Mouse (Mus musculus): ENCODE data around the gene Spg7. TPM values are rescaled to one million over a fixed set of nuclear protein-coding genes. Genes with fewer than 3 reads are reported as not detected.

Gene Spg7
- total and polyA plus RNA-seq, 2 experiments from 2014 or later = 65.1 to 83.1 TPM

DNA sequence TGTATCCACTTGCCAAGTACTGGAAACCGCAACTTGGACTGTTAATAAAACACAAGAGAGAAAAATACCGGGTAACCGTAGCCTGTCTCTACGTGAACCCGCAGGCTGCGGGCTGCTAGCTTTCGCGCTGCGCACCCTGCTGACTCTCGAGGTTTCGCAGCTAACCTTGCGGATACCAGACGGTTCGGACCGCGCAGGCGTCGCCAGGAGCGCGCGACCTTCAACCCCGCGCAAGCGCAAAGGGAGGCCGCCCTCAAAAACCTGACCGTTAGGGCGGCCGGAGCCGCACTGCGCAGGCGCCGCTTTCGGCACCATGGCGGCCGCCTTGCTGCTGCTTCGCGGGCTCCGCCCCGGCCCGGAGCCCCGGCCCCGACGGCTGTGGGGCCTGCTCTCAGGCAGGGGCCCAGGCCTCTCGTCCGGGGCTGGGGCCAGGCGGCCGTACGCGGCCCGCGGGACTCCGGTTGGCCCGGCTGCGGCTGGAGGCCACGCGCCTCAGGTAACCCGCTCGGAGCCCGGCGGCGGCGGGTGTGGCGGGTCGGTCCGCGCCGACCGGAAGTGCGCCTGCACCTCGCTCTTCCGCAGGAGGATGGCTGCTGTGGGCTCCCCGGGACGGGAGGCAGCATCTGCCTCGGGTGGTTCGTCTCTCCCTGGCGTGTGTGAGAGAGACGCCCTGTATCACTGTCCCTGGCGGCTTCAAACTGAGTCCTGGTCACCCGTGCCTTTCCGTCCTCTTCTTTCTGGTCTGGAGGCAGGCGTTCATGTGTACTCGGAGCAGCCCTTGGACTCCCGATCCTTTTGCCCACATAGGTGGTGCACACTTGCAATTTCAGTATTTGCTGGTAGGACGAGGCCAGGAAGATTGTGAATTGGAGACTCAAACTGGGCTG is 2.7 kb downstream of the Spg7 start:
- Histone ChIP-seq H3K27me3 (ENCODE audit: control insufficient read depth, insufficient read depth, low read length) (no peaks in the 10 kb centered on the region), H3K4me2 (ENCODE audit: low read depth, low read length) (peak overlapping the region; percentile 85), H3K4me3 (ENCODE audit: low read depth, low read length) (peak overlapping the region; percentile 87), H3K9ac (replicated peaks; ENCODE audit: low read depth, low read length) (peak overlapping the region; percentile 87), H3K4me1 (ENCODE audit: control insufficient read depth, insufficient read depth) (peaks cover 9% of the 10 kb centered on the region; the same call in 1 of the 2 replicates), H3K27ac (ENCODE audit: low read depth) (peak overlapping the region; percentile 88), H3K36me3 (replicated peaks; ENCODE audit: control insufficient read depth, insufficient read depth, low read length) (peaks cover 16% of the 10 kb centered on the region), H3K9me3 (replicated peaks; ENCODE audit: control insufficient read depth, low read length) (no peaks in the 10 kb centered on the region)
- under 1% methylated on average over 60 of the region's 84 CpGs for WGBS
- ATAC-seq (ENCODE audit: insufficient read depth, low read depth) (peak; percentile 99), DNase-seq (ENCODE audit: low spot score) (peak; percentile 96)
- TF ChIP-seq CTCF (IDR thresholded peaks at IDR 0.05; ENCODE audit: low read depth) (peak; percentile 56), EP300 (IDR thresholded peaks at IDR 0.05; ENCODE audit: low read depth) (0 out of 2 replicates have a peak, but pooled peaks have one; percentile 46)

DNA sequence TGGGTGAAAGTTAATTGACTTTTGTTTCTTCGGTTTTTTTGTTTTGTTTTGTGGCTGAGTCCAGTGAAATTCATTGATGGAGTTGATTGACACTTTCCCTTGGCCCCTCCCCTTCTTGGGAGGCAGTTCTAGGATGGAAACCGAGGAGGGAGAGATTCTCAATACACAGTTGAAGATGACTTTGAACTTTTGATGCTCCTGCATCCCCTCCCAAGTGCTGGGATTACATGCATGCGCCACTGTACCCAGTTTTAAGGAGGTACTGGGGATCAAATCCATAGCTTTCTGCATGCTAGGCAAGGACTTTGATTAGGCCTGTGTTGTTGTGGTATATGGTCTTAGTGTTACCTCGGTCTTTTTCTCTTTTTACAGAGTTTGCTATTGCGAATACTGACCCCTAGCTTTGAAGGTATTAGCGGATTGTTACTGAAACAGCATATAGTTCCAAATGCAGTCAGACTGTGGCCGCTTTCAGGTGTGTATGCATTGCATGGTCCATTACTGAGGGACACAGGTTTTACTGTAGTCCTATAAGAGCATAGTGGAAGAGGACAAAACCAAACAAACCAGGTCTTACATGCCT is 3.5 kb downstream of the Spg7 start:
- H3K27me3 ChIP-seq (ENCODE audit: control insufficient read depth, insufficient read depth, low read length) = no peaks in the 10 kb centered on the region
- peak overlapping the region; percentile 87 for H3K4me3 ChIP-seq (ENCODE audit: low read depth, low read length)
- H3K4me2 ChIP-seq (ENCODE audit: low read depth, low read length) = peak overlapping the region; percentile 85
- H3K4me1 ChIP-seq (ENCODE audit: control insufficient read depth, insufficient read depth) = peaks cover 9% of the 10 kb centered on the region; the same call in 1 of the 2 replicates
- H3K9ac ChIP-seq (replicated peaks; ENCODE audit: low read depth, low read length) = peak overlapping the region; percentile 87
- ATAC-seq (ENCODE audit: insufficient read depth, low read depth) (no peak), DNase-seq (ENCODE audit: low spot score) (no peak)
- peak; percentile 21 for TF ChIP-seq CTCF (IDR thresholded peaks at IDR 0.05; ENCODE audit: low read depth)
- no peak for TF ChIP-seq EP300 (IDR thresholded peaks at IDR 0.05; ENCODE audit: low read depth)
- H3K27ac ChIP-seq (ENCODE audit: low read depth) = peak overlapping the region; percentile 88
- no peaks in the 10 kb centered on the region for H3K9me3 ChIP-seq (replicated peaks; ENCODE audit: control insufficient read depth, low read length)
- peaks cover 16% of the 10 kb centered on the region for H3K36me3 ChIP-seq (replicated peaks; ENCODE audit: control insufficient read depth, insufficient read depth, low read length)
- WGBS = 31% methylated on average over 7 of the region's 7 CpGs

DNA sequence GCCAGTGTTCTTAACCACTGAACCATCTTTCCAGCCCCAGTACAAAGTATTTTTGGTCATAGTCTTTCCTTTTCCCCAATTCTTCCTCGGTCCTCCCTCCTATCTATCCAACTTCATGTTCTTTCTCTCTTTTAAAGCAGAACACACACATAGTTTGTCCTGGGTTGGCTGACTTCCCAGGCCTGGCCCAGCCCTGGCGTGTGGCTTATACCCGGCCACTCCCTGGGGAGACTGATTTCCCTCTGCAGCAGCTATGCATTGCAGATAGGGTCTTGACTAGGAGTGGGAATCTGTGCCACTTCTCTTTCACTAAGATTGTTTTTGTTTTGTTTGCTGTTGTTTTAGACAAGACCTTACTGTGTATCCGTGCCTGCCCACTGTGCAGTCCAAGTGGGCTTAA is 8.4 kb downstream of the Spg7 start:
- Histone ChIP-seq H3K27me3 (ENCODE audit: control insufficient read depth, insufficient read depth, low read length) (no peaks in the 10 kb centered on the region), H3K9ac (replicated peaks; ENCODE audit: low read depth, low read length) (0 out of 2 replicates have a peak overlapping the region, but pooled peaks have one; percentile 4), H3K36me3 (replicated peaks; ENCODE audit: control insufficient read depth, insufficient read depth, low read length) (peaks cover 45% of the 10 kb centered on the region), H3K4me3 (ENCODE audit: low read depth, low read length) (no peak overlapping the region), H3K9me3 (replicated peaks; ENCODE audit: control insufficient read depth, low read length) (no peaks in the 10 kb centered on the region), H3K4me2 (ENCODE audit: low read depth, low read length) (no peak overlapping the region), H3K27ac (ENCODE audit: low read depth) (peak overlapping the region; percentile 57; the same call in 1 of the 2 replicates), H3K4me1 (ENCODE audit: control insufficient read depth, insufficient read depth) (peaks cover 2% of the 10 kb centered on the region; the same call in 1 of the 2 replicates)
- no peak for TF ChIP-seq EP300 (IDR thresholded peaks at IDR 0.05; ENCODE audit: low read depth)
- TF ChIP-seq CTCF (IDR thresholded peaks at IDR 0.05; ENCODE audit: low read depth) = no peak
- DNase-seq (ENCODE audit: low spot score) (peak; percentile 53), ATAC-seq (ENCODE audit: insufficient read depth, low read depth) (peak; percentile 73)
- WGBS = 15% methylated on average over 4 of the region's 4 CpGs

DNA sequence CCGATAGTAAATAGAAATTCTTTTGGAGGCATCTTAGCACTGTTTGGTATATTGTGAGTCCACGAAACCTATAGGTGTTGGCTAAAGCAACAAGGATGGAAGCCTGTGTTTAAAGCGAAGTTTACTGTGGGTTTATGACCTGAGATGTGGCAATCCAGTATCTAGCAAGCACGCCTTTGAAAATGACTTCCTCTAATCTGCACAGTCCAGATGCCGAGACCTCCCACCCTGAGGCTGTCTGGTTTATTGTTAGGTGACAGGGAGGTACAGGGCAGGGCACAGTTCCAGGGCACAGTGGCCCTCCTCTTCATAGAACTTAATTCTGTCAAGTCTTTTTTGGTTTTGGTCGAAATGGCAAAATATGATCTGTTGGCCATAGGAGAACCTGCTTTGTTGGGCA is 14.5 kb downstream of the Spg7 start:
- Histone ChIP-seq H3K9ac (replicated peaks; ENCODE audit: low read depth, low read length) (no peak overlapping the region), H3K27ac (ENCODE audit: low read depth) (no peak overlapping the region), H3K4me1 (ENCODE audit: control insufficient read depth, insufficient read depth) (no peaks in the 10 kb centered on the region), H3K27me3 (ENCODE audit: control insufficient read depth, insufficient read depth, low read length) (no peaks in the 10 kb centered on the region), H3K9me3 (replicated peaks; ENCODE audit: control insufficient read depth, low read length) (no peaks in the 10 kb centered on the region), H3K4me3 (ENCODE audit: low read depth, low read length) (no peak overlapping the region), H3K36me3 (replicated peaks; ENCODE audit: control insufficient read depth, insufficient read depth, low read length) (peaks cover 80% of the 10 kb centered on the region), H3K4me2 (ENCODE audit: low read depth, low read length) (no peak overlapping the region)
- 79% methylated on average over 6 of the region's 6 CpGs for WGBS
- no peak for ATAC-seq (ENCODE audit: insufficient read depth, low read depth)
- no peak for DNase-seq (ENCODE audit: low spot score)
- no peak for TF ChIP-seq EP300 (IDR thresholded peaks at IDR 0.05; ENCODE audit: low read depth)

DNA sequence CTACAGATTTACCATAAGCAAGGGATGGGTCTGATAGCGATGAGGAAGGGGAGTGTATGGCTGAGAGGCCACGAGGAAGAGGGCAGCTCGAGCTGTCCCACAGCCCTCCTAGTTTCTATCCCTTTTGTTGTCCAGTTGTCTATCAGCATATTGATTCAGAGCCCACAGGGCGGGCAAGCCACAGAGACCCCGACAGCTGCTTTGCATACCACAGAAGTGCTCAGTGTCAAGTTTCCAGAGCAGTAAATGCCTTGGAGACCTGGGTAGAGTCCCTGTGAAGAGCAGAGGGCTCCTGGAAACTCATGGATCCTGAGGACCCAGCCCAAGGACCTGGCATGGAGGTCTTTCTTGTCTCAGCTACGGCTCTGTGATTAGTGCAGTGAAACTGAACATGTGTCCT is 20.3 kb downstream of the Spg7 start:
- no peak overlapping the region for H3K27ac ChIP-seq (ENCODE audit: low read depth)
- H3K27me3 ChIP-seq (ENCODE audit: control insufficient read depth, insufficient read depth, low read length) = no peaks in the 10 kb centered on the region
- no peak overlapping the region for H3K4me3 ChIP-seq (ENCODE audit: low read depth, low read length)
- 90% methylated on average over 6 of the region's 6 CpGs for WGBS
- H3K9me3 ChIP-seq (replicated peaks; ENCODE audit: control insufficient read depth, low read length) = no peaks in the 10 kb centered on the region
- TF ChIP-seq CTCF (IDR thresholded peaks at IDR 0.05; ENCODE audit: low read depth) (no peak), EP300 (IDR thresholded peaks at IDR 0.05; ENCODE audit: low read depth) (no peak)
- no peak overlapping the region for H3K9ac ChIP-seq (replicated peaks; ENCODE audit: low read depth, low read length)
- H3K4me2 ChIP-seq (ENCODE audit: low read depth, low read length) = no peak overlapping the region
- H3K4me1 ChIP-seq (ENCODE audit: control insufficient read depth, insufficient read depth) = no peaks in the 10 kb centered on the region
- ATAC-seq (ENCODE audit: insufficient read depth, low read depth) (no peak), DNase-seq (ENCODE audit: low spot score) (no peak)
- peaks cover 95% of the 10 kb centered on the region for H3K36me3 ChIP-seq (replicated peaks; ENCODE audit: control insufficient read depth, insufficient read depth, low read length)
